Mouse (Mus musculus) lung, embryonic 14.5 days (tissue): ENCODE data around the gene Cpe. TPM values are rescaled to one million over a fixed set of nuclear protein-coding genes. Genes with fewer than 3 reads are reported as not detected.
"Not testable (repeated sequence)": the region's sequence is repeated elsewhere in the genome, so short reads cannot be mapped to it uniquely, and the experiment has no call there.

Experiments used
- ATAC-seq: fragments of 200-750 bp; cut with Nextera tagmentation; 2 replicates; pipeline ENCODE4 v1.8.0; 2017; ENCODE audit warnings: mild to moderate bottlenecking, moderate TSS enrichment, moderate library complexity; ENCODE audit not compliant: insufficient read depth
- DNase-seq: peaks from one replicate; pipeline ENCODE4 v3.0.0-alpha.2; 2015
- H3K27ac ChIP-seq: fragments of 300-500 bp; sonication (generic); 2 replicates; pipeline ENCODE4 v1.5.1; 2014; ENCODE audit warnings: low read depth, mild to moderate bottlenecking, moderate library complexity
- H3K27me3 ChIP-seq: fragments of 300-500 bp; sonication (generic); 2 replicates; pipeline ENCODE4 v1.6.1; 2014; ENCODE audit warnings: low read length, control low read depth; ENCODE audit not compliant: insufficient read depth
- H3K36me3 ChIP-seq: fragments of 300-500 bp; sonication (generic); 2 replicates; pipeline ENCODE4 v1.6.1; 2014; ENCODE audit warnings: control low read depth; ENCODE audit not compliant: insufficient read depth
- H3K4me1 ChIP-seq: fragments of 300-500 bp; sonication (generic); 2 replicates; pipeline ENCODE4 v1.6.1; 2014; ENCODE audit warnings: antibody characterized with exemption, control low read depth; ENCODE audit not compliant: insufficient read depth
- H3K4me2 ChIP-seq: fragments of 300-500 bp; sonication (generic); 2 replicates; pipeline ENCODE4 v1.6.1; 2014; ENCODE audit warnings: mild to moderate bottlenecking
- H3K4me3 ChIP-seq: fragments of 300-500 bp; sonication (generic); 2 replicates; pipeline ENCODE4 v1.5.1; 2014; ENCODE audit warnings: low read depth, low read length
- H3K9ac ChIP-seq: fragments of 300-500 bp; sonication (generic); 2 replicates; pipeline ENCODE4 v1.6.1; 2014
- H3K9me3 ChIP-seq: fragments of 300-500 bp; sonication (generic); 2 replicates; pipeline ENCODE4 v1.6.1; 2016; ENCODE audit warnings: low read depth, low read length, control low read depth
- CTCF ChIP-seq: IDR thresholded peaks from 2 replicates; pipeline ENCODE4 v1.5.1; 2016; ENCODE audit warnings: antibody characterized with exemption, low read depth
- WGBS: fragments of 180-500 bp; shearing (Covaris S2); extraction: QIAGEN DNeasy Blood & Tissue Kit; methylation state at CpG from one replicate; pipeline ENCODE4 v1.1.7; 2014; 5-methylcytosine and 5-hydroxymethylcytosine counted together
- polyA plus RNA-seq: library from polyadenylated mRNA; unstranded; fragments of >200 nt; fragmentation: Nextera tagmentation; extraction: Ambion mirVana; gene quantifications from 2 replicates; pipeline ENCODE4 v1.2.1, GENCODE M21; 2014

Cpe gene
- polyA plus RNA-seq, 1 experiment from 2014 or later: 30.6 TPM

GRCm38 (mm10) chr8:64674951-64675585, 17.8 kb downstream of the Cpe start:
- H3K36me3 ChIP-seq: no peaks in the 10 kb centered on the region

GRCm38 (mm10) chr8:64672920-64673319, 19.9 kb downstream of the Cpe start:
- ATAC-seq: no peak
- 56% methylated on average over 2 of the region's 2 CpGs for WGBS
- Histone ChIP-seq H3K4me1 (no peaks in the 10 kb centered on the region), H3K27ac (no peak overlapping the region), H3K4me3 (no peak overlapping the region), H3K9ac (no peak overlapping the region), H3K36me3 (no peaks in the 10 kb centered on the region), H3K4me2 (no peak overlapping the region), H3K9me3 (no peaks in the 10 kb centered on the region), H3K27me3 (no peaks in the 10 kb centered on the region)
- no peak for DNase-seq
- no peak for TF ChIP-seq CTCF

More at GRCm38 (mm10) chr8:64674951-64675585, 17.8 kb downstream of the Cpe start:
- H3K27ac ChIP-seq: no peak overlapping the region
- H3K4me3 ChIP-seq: no peak overlapping the region
- WGBS: 31% methylated on average over 8 of the region's 8 CpGs
- H3K4me1 ChIP-seq: no peaks in the 10 kb centered on the region
- no peaks in the 10 kb centered on the region for H3K27me3 ChIP-seq
- ATAC-seq: peak; percentile 65; the same call in 1 of the 2 replicates
- no peak for DNase-seq
- H3K9ac ChIP-seq: no peak overlapping the region
- H3K4me2 ChIP-seq: no peak overlapping the region
- TF ChIP-seq CTCF: no peak
- no peaks in the 10 kb centered on the region for H3K9me3 ChIP-seq

- Histone ChIP-seq H3K36me3 (no peaks in the 10 kb centered on the region), H3K9ac (no peak overlapping the region), H3K27me3 (no peaks in the 10 kb centered on the region), H3K4me2 (no peak overlapping the region), H3K4me3 (no peak overlapping the region), H3K9me3 (no peaks in the 10 kb centered on the region), H3K4me1 (no peaks in the 10 kb centered on the region), H3K27ac (no peak overlapping the region)
- 23% methylated on average over 1 of the region's 1 CpGs for WGBS
- DNase-seq (no peak), ATAC-seq (no peak)
- TF ChIP-seq CTCF: no peak
Measured at GRCm38 (mm10) chr8:64671937-64672336, 20.9 kb downstream of the Cpe start.

GRCm38 (mm10) chr8:64666305-64666704, 26.5 kb downstream of the Cpe start:
- not testable (repeated sequence) for H3K4me1 ChIP-seq, H3K9me3 ChIP-seq, H3K4me2 ChIP-seq, H3K9ac ChIP-seq, H3K4me3 ChIP-seq, H3K27ac ChIP-seq, DNase-seq, ATAC-seq, H3K36me3 ChIP-seq, H3K27me3 ChIP-seq
- 66% methylated on average over 13 of the region's 13 CpGs for WGBS

- H3K36me3 ChIP-seq: no peaks in the 10 kb centered on the region
- DNase-seq: no peak
- H3K4me1 ChIP-seq: no peaks in the 10 kb centered on the region
- H3K4me2 ChIP-seq: no peak overlapping the region
- H3K9me3 ChIP-seq: no peaks in the 10 kb centered on the region
- no peaks in the 10 kb centered on the region for H3K27me3 ChIP-seq
- no peak overlapping the region for H3K27ac ChIP-seq
- H3K4me3 ChIP-seq: no peak overlapping the region
- 43% methylated on average over 3 of the region's 3 CpGs for WGBS
- H3K9ac ChIP-seq: no peak overlapping the region
- ATAC-seq: no peak
- TF ChIP-seq CTCF: no peak
Measured at GRCm38 (mm10) chr8:64665563-64665962, 27.3 kb downstream of the Cpe start.

- no peak overlapping the region for H3K27ac ChIP-seq
- no peaks in the 10 kb centered on the region for H3K4me1 ChIP-seq
- ATAC-seq (no peak), DNase-seq (no peak)
- no peak overlapping the region for H3K4me3 ChIP-seq
- no peak overlapping the region for H3K9ac ChIP-seq
- H3K4me2 ChIP-seq: no peak overlapping the region
- no peaks in the 10 kb centered on the region for H3K9me3 ChIP-seq
- no peaks in the 10 kb centered on the region for H3K36me3 ChIP-seq
- no peak for TF ChIP-seq CTCF
- H3K27me3 ChIP-seq: no peaks in the 10 kb centered on the region
- WGBS: 60% methylated on average over 3 of the region's 3 CpGs
Measured at GRCm38 (mm10) chr8:64664811-64665210, 28.0 kb downstream of the Cpe start.

GRCm38 (mm10) chr8:64664350-64664749, 28.5 kb downstream of the Cpe start:
- WGBS: 33% methylated on average over 2 of the region's 2 CpGs
- H3K4me2 ChIP-seq: no peak overlapping the region

More at GRCm38 (mm10) chr8:64664350-64664749, 28.5 kb downstream of the Cpe start:
- Histone ChIP-seq H3K9me3 (no peaks in the 10 kb centered on the region), H3K4me3 (no peak overlapping the region), H3K27ac (no peak overlapping the region), H3K4me1 (no peaks in the 10 kb centered on the region), H3K27me3 (no peaks in the 10 kb centered on the region), H3K36me3 (no peaks in the 10 kb centered on the region), H3K9ac (no peak overlapping the region)
- no peak for ATAC-seq
- TF ChIP-seq CTCF: no peak
- DNase-seq: no peak
